Mouse (Mus musculus) embryo, embryonic 10.5 days (tissue): ENCODE data around the gene Arl8a.
"Not testable (repeated sequence)": the region's sequence is repeated elsewhere in the genome, so short reads cannot be mapped to it uniquely, and the experiment has no call there.

Experiments used
- DNase-seq: peaks from one replicate; pipeline ENCODE4 v3.0.0-alpha.2; 2015; ENCODE audit warnings: low spot score

Gene Arl8a

DNA sequence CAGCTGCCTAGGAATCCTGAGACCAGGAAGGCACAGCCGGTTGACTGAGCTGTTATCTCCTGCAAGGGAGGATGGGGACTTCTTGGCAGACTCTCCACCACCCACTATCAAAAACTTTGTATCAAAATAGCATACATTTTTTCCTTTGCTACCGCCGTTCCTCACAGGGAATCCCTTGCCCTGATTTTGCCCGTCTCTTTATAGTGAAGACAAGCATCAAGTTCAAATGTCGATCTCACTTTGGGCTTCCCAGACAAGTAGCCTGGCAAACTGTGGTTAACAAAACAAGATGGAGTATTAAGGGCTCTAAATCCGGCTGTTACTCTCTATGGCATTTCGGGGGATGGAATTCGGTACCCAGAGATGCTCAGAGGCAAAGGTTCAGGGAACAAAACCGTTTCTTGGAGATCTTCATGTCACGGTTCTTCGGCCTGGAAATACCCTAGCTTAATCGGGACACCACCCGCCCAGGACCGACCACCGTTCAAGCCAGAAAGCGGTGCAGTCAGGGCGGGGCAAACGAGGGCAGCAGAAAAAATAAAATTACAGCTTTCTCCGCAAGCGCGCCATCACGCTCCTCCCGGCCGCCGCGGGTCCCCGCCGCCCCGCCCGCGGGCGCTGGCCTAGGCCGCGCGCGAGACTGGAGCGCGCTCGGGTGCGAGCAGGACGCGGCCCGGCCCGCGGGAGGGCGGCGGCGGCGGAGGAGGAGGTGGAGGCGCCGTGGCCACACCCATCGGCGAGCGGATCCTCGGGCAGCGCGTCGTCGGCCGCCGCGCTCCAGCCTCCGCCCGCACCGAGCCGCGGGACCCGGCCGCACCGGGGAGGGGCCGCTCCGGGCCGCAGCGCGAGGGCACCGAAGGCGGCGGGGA is at the start of gene Arl8a:
Gene Arl8a (plus strand): TSS at position 748 of the 869 bp plus-strand sequence.
- DNase-seq = peak; percentile 85

DNA sequence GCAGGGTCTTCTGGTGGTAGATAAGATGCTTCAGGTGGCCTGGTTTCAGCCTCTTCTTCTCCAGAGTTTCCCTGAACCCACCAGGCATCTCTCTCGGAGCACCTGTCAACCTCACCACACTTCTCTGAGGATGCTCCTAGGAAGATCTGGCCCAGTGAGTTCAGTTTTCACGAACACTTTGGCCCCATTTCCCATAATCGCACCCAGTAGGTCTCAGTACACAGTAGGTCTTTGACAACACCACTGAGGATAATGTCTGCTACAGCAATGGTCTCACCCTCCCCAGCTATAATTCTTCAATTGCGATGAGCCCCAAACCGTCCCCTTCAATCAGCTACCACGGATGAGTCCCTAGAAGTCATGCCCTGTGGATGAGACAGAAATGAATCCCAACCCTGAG is 49.2 kb upstream of the Arl8a start:
- DNase-seq = no peak

DNA sequence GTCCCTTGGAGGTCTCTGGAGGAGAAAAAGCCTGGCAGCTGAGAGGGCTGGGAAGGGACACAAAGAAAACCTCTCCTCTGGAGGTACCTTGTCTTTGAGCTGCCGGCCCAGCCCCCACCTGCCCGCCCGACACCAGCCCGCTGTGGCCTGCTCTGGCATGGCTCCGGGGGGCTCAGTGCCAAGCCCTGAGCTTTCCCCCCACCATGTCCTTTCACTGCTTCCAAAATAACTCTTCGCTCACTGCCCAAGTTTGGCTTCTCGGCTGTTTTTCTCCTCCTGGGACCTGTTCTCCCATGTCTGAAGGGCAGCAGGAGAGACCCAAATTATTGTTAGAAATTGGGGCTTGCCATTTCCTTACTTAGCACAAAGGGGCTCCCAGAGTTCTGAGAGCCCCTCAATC is 48.2 kb upstream of the Arl8a start:
- no peak for DNase-seq

DNA sequence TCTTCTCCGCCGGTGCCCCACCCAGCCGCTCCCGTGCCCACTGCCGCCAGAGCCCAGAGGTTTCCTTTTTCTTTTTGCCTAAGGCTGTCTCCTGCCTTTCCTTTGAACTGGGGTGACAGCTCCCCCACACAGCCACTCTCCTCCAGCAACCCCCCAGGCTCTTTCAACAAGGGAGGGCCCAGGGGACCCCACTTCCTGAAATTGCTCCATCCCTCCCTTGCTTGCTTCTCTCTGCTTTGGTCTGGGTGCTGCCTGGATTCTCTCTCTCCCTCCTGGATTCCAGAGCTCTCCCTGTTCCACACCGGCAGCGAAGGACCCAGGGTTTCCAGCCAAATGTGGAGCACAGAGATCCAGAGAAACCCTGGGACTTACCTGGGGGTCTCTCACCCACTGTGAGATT is 46.2 kb upstream of the Arl8a start:
- no peak for DNase-seq

DNA sequence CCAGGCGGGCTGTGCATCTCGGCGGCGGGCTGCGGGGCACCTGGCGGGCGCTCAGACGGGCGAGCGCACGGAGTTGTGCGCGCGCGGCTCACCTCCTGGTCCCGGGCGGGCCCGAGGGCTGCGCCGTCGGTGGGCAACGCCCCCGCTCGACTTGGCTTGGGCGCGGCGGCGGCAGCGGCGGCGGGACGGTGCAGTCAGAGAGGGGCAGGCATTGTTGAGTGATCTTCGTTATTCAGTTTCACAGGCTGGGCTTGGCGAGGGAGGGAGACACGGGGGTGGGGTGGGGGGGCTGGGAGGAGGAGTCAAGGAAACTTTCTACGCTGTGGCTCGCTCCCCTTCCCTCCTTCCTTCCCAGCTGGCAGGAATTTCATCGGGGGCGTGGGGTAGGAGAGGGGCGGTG is 41.5 kb upstream of the Arl8a start, which contains the start of gene Lgr6:
Gene Lgr6 (minus strand): TSS at position 153 of the 400 bp plus-strand sequence.
- DNase-seq = no peak

DNA sequence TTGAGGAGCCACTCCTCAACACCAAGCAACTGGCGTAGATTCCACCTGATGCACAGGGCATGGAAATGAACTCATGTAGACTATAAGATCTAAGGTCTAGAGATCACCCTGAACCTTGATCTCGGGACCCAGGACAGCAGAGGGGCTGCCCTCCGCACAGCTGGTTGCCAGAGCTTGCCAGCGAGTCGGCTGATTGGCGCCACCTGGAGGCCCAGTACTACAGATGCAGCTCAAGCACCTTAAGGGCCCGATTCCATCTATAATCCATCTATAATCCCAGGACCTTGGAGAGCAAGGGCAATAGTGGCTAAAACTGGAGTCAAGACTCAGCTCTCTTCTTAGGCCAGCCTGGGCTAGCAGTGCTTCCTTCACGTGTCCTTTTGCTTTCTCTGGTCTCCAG is 40.7 kb upstream of the Arl8a start:
- DNase-seq = peak; percentile 82

DNA sequence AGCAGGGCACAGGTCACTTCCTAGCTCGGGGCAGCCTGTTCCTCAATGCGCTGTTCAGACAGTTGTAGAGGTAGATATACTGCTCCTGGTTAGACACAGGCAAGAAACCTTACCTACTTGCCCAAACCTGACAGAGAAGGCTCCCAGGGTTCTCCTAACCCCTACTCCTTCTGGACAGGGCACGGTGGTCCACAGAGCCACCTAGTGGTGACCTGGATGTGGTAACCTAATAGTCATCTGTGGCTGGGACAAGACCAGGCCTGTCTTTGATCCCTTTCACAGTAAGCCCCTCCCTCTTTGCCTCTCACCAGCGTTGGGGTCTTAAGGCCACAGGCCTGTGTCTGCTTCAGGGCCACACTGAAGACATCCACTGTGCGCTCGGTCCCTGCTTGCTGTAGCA is 38.0 kb upstream of the Arl8a start:
- DNase-seq = peak; percentile 75

DNA sequence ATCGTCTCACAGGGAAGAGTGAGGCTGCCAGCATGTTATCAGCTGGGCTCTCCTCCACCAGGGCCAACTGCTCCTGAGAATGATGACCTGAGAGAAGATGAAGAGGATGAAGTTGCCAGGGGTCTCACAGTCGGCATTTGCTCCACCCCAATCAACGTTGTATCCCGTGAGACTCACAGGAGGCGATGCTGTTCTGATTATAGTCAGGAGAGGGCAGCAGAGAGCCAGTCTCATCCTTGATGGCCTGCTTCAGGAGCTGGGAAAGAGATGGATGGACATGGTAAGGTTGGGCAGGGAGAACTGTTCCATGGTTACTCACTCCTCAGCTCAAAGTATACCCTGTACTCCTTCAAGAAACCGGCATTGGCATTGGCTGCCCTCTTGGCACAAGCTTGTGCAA is 36.5 kb upstream of the Arl8a start:
- DNase-seq = peak; percentile 90

DNA sequence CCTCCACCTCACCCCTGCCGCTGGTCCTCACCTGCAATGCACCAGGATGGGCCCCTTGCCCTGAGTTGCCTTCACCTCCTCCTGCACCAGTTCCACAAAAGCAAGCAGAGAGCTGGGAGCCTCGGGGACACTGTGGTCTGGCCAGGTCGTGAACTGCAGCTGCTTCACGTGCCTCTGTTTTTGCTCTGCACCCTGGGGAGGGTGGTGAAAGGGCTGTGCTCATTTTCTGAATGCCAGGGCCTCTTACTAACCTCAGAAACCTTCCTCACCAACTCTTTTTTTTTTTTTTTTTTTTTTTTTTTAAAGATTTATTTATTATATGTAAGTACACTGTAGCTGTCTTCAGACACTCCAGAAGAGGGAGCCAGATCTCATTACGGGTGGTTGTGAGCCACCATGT is 35.4 kb upstream of the Arl8a start:
- DNase-seq = not testable (repeated sequence)

DNA sequence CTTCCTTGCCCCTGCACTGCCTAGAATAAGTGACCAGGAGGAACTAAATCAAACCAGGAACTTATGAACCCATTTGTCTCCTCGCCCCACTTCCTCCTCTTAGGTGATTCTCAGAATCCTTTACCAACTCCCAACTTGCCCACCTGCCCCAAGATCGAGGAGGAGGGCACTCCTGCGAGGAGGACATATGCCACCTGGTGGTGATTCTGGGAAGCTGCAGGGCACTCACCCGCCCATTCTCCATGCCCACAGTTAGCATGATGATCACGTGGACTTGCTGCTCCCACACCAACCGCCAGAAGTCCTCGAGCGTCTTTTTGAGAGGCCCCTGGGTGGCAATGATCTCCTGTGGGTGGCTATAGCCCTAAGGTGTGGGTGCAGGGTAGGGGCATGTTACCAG is 34.0 kb upstream of the Arl8a start:
- peak; percentile 68 for DNase-seq

DNA sequence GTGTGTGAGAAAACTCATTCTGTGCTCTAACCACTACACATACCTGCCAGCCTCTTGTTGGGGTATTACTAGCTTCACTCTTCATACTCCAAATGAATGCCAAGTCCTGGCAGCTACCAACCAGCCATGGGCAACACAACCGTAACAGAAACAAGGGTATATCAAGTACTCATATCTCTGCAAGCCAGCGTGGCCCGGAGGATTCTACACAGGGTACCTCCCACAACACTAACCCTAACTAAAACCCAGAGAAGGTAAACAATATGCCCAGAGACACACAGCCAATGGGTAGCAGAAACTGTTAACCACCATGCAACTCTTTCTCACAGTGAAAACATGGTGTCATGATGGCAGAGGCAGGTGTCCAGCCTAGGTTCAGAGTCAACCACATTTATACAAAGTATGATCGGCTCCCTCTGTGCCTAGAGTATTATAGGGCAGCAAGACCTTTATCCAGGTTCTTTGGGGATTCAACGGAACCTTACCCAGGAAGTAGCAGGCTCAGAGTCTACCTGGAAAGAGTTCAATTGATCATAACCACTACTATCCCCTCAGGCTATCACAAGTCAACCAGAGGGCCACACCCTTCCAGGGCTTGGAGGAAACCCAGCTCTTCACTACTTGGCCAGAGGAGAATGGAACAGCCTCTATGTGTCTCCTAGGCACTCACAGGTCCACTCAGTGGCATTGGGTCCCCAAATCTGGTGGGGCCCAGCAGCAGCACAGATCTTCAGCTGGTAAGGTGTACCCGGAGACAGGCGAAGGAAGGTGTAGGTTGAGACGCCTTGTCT is 21.9 kb upstream of the Arl8a start:
- DNase-seq = no peak

DNA sequence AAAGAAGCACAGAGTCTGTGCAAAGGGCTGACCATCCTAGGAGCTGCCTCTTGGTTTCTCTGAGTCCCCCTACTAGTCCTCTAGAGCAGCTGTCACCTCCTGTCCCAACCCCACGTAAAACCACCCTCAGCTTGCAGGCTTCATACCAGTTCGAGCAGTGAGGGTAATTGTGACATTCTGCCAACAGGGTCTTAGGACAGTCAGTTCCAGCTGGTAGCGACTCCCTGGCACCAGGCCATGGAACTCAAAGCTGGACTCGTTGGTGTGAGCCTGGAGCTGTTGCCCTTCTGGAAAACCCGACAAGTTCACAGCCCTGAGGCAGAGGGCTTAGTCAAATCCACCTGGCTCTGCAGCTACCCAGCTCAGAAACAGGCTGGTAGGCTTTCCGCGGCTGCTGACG is 20.6 kb upstream of the Arl8a start:
- DNase-seq = no peak

DNA sequence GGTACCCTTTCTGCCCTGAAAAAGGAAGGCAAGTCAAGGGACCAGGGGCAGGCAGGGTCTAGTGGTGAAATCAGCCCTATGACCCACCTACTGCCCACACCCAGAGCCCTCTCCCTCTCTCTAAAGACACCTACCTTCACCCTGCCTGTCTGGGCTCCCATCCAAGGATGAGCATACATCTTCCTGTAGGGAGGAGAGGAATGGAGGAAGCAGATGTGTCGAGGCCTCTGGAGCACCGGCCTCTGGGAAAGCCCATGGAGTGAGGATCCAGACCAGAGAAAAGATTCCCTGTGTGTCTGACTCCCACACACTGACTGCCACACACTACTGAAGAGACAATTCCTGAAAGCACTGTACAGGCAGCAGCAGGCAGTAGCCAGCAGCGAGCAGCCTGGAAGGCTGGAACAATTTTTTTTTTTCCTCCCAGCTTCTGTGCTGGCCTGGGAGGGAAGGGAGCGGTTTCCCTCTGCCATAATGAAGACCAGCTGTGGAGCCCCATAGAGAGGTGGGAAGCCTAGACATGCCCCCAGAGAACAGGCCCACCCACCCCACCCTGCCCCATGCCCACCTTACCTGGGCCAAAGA is 20.1 kb upstream of the Arl8a start:
- no peak for DNase-seq

DNA sequence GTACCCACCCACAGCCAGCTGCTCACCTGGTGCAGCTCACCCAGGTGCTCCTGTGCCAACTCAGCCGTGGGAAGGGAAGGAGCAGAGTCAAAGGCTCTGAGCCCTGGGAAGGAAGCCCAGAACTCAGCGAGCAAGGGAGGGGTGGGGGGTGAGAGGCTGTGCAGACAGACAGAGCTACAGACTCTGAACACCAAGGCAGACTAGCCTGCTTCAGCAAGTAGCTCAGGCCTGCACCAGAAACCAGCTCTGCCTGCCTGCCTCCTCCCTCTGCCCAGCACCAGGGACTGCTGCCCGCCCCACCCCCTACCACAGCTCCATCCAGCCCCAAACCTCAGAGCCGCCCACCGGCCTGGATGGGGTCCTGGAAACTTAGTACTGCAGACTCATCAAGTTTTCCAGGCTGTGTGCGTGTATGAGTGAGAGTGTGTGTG is 18.6 kb upstream of the Arl8a start:
- no peak for DNase-seq

DNA sequence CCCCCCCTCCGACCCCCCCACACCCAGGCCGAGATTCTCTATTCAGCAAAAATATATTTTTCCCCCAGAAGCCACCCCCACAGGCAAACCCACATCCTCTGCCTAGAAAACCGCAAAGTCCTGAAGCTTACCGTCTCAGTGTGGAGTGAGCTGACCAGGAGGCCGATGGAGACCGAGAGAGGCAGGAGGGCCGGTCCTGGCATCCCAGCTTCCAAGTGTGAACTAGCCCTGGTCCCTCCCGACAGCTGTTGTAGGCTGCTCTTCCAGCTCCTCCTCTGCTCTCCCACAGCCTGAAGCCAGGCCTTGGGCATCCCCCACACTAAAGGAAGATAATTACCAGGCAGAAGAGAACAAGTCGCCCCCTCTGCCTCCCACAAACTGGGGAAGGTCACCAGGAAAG is 17.6 kb upstream of the Arl8a start:
- DNase-seq = no peak

DNA sequence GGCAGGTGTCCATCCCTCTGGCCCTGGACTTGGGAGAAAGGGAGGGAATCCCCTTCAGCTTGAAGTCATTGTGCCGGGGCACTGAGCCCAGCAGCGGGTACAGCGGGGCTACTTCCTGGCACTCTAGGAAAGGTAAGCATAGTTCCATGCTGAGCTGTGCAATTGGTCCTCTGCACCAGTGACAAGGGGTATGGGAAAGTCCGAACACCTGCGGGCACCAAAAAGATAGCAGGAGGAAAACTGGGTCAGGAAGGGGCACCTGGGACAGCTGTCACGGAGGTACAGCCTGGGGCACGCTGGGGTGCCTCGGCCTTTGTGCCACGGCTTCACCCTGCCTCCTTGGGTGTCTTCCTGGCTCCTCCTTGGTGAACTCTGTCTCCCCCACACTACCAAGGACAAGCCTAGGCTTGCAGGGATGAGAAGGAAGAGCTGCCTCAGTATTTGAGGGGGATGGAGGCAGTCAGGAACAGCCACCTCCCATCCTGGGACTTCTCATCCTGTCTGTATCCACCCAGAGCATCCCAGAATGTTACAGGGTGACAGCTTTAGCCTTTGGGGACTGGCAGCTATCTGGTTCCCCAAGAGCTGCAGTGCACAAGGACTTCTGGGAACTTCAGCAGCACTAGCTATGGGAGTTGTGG is 17.0 kb upstream of the Arl8a start:
- DNase-seq = no peak

DNA sequence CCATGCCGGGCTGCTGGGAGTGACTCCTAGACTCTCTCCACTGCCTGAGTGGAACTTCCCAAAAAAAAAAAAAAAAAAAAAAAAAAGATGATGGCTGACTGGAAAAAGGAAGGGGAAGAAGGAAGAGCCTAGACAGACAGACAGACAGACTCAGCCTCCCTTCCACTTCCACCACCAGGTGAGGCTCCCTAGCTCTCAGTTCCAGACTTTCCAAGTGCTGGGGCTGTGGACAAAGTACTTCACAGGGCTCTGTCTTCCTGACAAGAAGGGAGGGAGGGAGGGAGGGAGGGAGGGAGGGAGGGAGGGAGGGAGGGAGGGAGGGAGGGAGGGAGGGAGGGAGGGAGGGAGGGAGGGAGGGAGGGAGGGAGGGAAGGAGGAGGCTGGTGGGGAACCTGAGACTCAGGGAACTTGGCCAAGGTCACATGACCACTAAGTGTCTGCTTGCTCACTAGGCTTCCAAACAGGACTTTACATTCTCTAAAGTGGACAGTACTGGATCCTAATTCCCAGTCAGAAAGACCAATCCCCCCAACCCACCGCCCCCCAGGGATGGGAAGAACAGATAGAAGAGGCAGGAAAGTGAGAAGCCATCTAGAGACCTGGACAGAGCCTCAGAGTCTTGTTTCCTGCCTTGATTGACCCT is 16.1 kb upstream of the Arl8a start:
- no peak for DNase-seq

DNA sequence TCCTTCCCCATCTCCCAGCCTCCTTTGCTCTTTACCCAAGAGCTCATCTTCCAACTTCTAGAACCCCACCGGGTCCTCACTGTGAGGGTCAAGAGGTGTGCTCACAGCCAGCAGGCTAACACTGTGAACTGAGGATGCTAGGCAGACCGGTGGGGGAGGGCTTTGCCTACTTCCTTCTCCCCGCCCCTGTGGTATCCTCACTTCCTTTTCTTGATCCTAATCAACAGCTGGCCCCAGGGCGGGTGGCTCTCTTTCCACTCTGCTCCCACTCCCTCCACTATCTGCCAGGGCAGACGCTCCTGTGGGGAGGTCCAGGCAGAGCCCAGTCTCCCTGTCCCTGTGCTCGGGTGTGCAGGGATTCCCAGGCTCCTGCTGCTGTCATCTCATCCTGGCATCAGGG is 15.6 kb upstream of the Arl8a start:
- no peak for DNase-seq

DNA sequence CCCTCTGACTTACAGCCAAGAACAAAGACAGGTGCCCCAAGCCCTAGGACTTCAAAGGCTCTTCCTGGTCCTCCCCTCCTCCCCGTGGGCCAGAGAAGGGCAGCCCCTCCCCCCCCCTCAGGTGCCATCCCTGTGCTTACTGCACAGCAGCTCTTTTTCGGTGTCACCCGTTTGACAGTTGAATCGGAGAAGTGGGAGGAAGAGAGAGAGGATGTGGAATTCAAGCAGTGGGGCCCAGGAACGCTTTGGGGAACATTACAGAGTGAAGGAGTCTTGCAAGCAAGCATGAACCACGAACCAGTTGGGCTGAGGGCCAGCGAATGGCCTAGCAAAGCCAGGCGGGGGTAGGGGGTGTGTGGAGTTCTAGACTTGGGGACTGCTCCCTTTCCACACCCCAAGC is 15.1 kb upstream of the Arl8a start:
- DNase-seq = no peak

DNA sequence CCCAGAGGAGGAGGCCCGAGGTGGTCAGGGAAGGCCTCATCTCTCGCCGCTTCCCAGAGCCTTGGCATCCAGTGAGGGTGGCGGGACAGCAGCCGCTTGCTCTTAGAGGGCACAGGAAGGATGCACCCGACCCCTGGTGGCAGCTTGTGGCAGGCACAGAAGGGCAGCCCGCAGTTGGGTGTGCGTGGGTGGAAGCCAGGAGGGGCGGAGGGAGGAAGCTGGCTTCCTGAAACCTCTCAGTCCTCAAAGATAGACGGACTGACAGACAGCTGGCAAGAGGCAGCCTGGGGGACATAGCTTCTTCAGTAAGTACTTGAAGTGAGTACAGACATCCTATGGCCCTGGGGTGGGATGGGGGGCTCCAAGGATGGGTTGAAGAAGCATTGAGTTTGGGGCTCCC is 14.2 kb upstream of the Arl8a start, which contains the start of gene Ptpn7:
Gene Ptpn7 (plus strand): TSS at position 228 of the 400 bp plus-strand sequence.
- no peak for DNase-seq

DNA sequence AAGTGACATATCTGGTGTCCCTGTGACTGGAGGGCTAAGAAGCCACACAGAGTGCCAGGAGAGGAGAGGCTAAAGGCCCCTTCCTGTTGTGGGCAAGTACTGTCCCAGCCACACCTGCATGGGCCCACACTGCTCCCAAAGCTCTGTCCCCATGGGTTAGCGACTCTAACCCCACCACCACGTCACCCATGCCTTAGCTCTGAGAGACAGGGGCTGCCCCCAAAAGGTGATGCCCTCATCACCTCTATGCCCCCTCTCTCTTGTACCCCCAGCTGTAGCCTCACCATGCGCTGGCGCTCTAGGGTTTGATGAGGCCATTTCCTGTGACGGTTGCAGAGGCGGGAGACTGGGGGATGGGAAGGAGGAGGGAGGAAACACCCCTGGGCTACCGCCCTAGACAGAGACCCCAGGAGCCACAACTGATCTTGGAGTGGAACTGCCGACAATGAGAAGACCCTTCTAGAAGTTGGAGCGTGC is 13.7 kb upstream of the Arl8a start:
- no peak for DNase-seq
